ENCODE assay signal across 8 mouse cellular contexts in the genomic region with DNA sequence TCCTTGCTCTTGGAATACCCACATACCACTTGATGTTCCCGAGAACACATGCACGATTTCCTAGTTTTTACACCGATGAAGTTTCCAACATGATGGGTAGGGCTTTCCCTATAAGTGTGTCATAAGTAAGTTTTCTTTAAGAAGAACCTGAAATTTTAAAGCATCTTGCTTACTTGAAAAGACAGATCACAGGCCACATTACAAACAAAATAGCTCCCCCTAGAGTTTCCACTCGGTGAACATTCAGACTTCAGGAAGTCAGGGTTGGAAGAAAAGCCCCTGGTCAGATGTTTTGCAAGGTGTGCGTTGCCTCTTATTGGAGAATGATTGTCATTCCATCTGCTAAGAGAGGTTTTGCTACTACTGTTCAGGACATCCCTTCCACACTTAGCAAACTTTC.
DNase-seq lines count a peak whose midpoint lies in the region; ATAC-seq lines count a peak whose summit lies in the region.

No protein-coding gene starts in this region.

- no peak overlapping the region for H3K9ac ChIP-seq in stomach, embryonic 15.5 days
- H3K9ac ChIP-seq in midbrain, embryonic 11.5 days (ENCODE audit: low read length): no peak overlapping the region

- no peak overlapping the region for H3K27ac ChIP-seq in heart, embryonic 10.5 days
- peak overlapping the region; percentile 48; the same call in 1 of the 2 replicates for H3K27ac ChIP-seq in stomach, embryonic 15.5 days
- no peak overlapping the region for H3K27ac ChIP-seq in midbrain, embryonic 11.5 days (ENCODE audit: low read depth, low read length)

- DNase-seq in heart, adult 18-20 months: peak; percentile 55 to 71
- DNase-seq in heart, embryonic 10.5 days (ENCODE audit: low spot score): no peak
- peak; percentile 22 to 47 for DNase-seq in right cerebral cortex, adult 2 months (ENCODE audit: low spot score in 2 of 2)
- no peak for DNase-seq in right cerebral cortex, postnatal 14 days
- peak; percentile 28 for DNase-seq in hindlimb bud, embryonic 11.5 days (ENCODE audit: extremely low spot score, low read depth, low spot score)
- no peak for DNase-seq in midbrain, embryonic 11.5 days (ENCODE audit: low spot score, missing footprints)
- no peak for DNase-seq in urinary bladder, postnatal 10 days (ENCODE audit: low spot score)

- H3K9me3 ChIP-seq in heart, embryonic 10.5 days: no peaks in the 10 kb centered on the region
- no peaks in the 10 kb centered on the region for H3K9me3 ChIP-seq in stomach, embryonic 15.5 days
- H3K9me3 ChIP-seq in midbrain, embryonic 11.5 days (ENCODE audit: control insufficient read depth, low read length): no peaks in the 10 kb centered on the region

- no peak overlapping the region for H3K4me3 ChIP-seq in heart, embryonic 10.5 days
- H3K4me3 ChIP-seq in stomach, embryonic 15.5 days (replicated peaks): no peak overlapping the region
- H3K4me3 ChIP-seq in midbrain, embryonic 11.5 days (ENCODE audit: low read depth, low read length): no peak overlapping the region

- no peaks in the 10 kb centered on the region for H3K27me3 ChIP-seq in heart, embryonic 10.5 days (ENCODE audit: insufficient read depth, poor library complexity, severe bottlenecking)
- no peaks in the 10 kb centered on the region for H3K27me3 ChIP-seq in stomach, embryonic 15.5 days (replicated peaks)
- H3K27me3 ChIP-seq in midbrain, embryonic 11.5 days (ENCODE audit: control insufficient read depth, insufficient read depth, low read length): no peaks in the 10 kb centered on the region

- ATAC-seq in stomach, embryonic 15.5 days (ENCODE audit: insufficient read depth, low FRiP score, low read depth): no peak
- ATAC-seq in midbrain, embryonic 11.5 days (ENCODE audit: low FRiP score): no peak

- H3K4me1 ChIP-seq in heart, embryonic 10.5 days: peaks cover 13% of the 10 kb centered on the region
- H3K4me1 ChIP-seq in stomach, embryonic 15.5 days: no peaks in the 10 kb centered on the region
- H3K4me1 ChIP-seq in midbrain, embryonic 11.5 days (ENCODE audit: control insufficient read depth, insufficient read depth, low read length): 0 out of 2 replicates have a peak, but pooled peaks cover 3% of the 10 kb centered on the region

- H3K4me2 ChIP-seq in stomach, embryonic 15.5 days: no peak overlapping the region
- H3K4me2 ChIP-seq in midbrain, embryonic 11.5 days: no peak overlapping the region

- WGBS in heart, embryonic 10.5 days: 57% methylated on average over 5 of the region's 5 CpGs
- 58% methylated on average over 5 of the region's 5 CpGs for WGBS in stomach, embryonic 15.5 days
- WGBS in midbrain, embryonic 11.5 days: 66% methylated on average over 5 of the region's 5 CpGs

- no peaks in the 10 kb centered on the region for H3K36me3 ChIP-seq in heart, embryonic 10.5 days
- no peaks in the 10 kb centered on the region for H3K36me3 ChIP-seq in stomach, embryonic 15.5 days
- no peaks in the 10 kb centered on the region for H3K36me3 ChIP-seq in midbrain, embryonic 11.5 days (ENCODE audit: control insufficient read depth, insufficient read depth, low read length)

Comparison
In these comparisons a context has a peak if more than half of its experiments do, and no peak if none do; other contexts are left out.
1. DNase-seq: peak in heart, adult 18-20 months (2 of 2), right cerebral cortex, adult 2 months (2 of 2) and hindlimb bud, embryonic 11.5 days (single experiment); none in heart, embryonic 10.5 days (single experiment), right cerebral cortex, postnatal 14 days (single experiment), midbrain, embryonic 11.5 days (single experiment) and urinary bladder, postnatal 10 days (single experiment).